Mouse (Mus musculus) small intestine, adult 2 months (tissue): Measurements from ENCODE around the gene Smarca4.

Experiments used
- CTCF ChIP-seq: fragments of 200-500 bp; IDR thresholded peaks from 2 replicates; pipeline ENCODE4 v1.5.1; 2012; ENCODE audit warnings: low read depth, mild to moderate bottlenecking, control low read depth, inconsistent platforms, low read length, moderate library complexity, mixed read lengths; ENCODE audit not compliant: insufficient replicate concordance, insufficient read length; ENCODE audit errors: extremely low read depth
- POLR2A ChIP-seq: fragments of 200-500 bp; IDR thresholded peaks from 2 replicates; pipeline ENCODE4 v1.6.1; 2012; ENCODE audit warnings: low read depth, mild to moderate bottlenecking, control low read depth, inconsistent platforms, low read length, moderate library complexity

DNA sequence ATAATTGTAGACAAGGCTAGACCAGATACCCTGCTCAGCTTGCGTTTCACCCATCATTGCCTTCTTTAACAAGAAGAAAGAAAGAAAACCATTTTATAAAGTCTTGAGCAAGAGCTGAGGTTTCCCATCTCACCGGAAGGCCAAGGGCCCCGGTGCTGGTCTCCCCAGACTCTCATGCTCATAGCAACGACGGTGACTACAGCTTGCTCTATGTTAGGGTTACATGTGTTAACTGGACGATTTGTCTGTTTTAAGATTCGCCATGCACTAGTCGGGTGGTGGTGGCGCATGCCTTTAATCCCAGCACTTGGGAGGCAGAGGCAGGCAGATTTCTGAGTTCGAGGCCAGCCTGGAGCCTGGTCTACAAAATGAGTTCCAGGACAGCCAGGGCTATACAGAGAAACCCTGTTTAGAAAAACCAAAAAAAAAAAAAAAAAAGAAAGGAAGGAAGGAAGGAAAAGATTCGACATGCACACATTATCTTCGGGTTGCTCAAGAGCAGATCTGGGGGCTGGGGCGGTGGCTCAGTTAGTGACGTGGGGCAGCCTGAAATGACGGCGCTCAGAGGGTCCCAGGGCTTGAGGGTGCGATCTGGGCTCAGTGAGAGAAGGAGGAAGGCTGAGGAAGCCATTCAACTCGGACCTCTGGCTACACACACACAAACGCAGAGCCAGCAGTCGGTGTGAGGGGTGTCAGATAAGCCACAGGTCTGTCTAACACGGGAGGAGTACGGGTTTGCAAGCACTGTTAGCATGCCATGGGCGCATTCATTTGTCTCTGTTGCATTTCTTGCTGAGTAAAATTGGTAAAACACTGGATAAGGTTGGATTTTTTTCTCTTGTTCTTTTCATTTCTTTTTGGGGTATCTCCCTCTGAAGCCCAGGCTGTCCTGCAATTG lies 109.5 kb downstream of the Smarca4 start:
- TF ChIP-seq POLR2A: no peak
- TF ChIP-seq CTCF: no peak
